Mouse (Mus musculus) heart, postnatal 0 days (tissue): ENCODE measurements around the gene Wfdc10.

ENCODE experiments used
- CTCF ChIP-seq: IDR thresholded peaks from 2 replicates; pipeline ENCODE4 v1.5.1; 2016; ENCODE audit warnings: antibody characterized with exemption, control low read depth, low read depth
- EP300 ChIP-seq: IDR thresholded peaks from 2 replicates; pipeline ENCODE4 v1.6.1; 2016; ENCODE audit warnings: antibody characterized with exemption, low read depth

DNA sequence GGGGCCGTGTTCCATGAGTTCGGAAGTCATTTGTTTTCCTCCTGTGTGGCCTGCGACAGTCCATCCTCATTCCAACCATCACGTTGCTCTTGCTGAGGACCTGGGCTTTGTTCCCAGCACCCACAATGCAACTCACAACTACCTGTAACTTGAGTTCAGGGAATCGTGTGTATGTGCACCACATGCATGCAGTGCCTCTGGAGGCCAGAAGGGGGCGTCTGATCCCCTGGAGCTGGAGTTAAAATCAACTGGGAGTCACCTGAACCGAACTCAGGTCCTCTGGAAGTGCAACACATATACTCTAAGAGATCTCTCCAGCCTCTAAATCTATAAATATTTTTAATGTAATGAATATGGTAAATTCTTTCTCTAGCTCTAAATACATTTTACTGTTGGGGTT, 20.3 kb downstream of the Wfdc10 start:
- no peak for TF ChIP-seq CTCF
- TF ChIP-seq EP300 = no peak
